Mouse (Mus musculus) ES-E14 (cell line): Measurements from ENCODE around the gene Cd37. TPM values are rescaled to one million over a fixed set of nuclear protein-coding genes. Genes with fewer than 3 reads are reported as not detected.
A peak's percentile ranks its signal among the peaks of the same experiment; 100 is the strongest.

Experiments
- DNase-seq: peaks from one replicate; pipeline ENCODE4 v3.0.0-alpha.2; 2013; ENCODE audit warnings: low read depth, low spot score
- H3K27ac ChIP-seq: 2 replicates; pipeline ENCODE4 v1.5.1; 2012; ENCODE audit warnings: low read depth, mild to moderate bottlenecking, low read length, moderate library complexity, mixed read lengths; ENCODE audit not compliant: poor library complexity, insufficient read depth, severe bottlenecking
- H3K36me3 ChIP-seq: 2 replicates; pipeline ENCODE4 v1.6.1; 2012; ENCODE audit warnings: mild to moderate bottlenecking, low read length, moderate library complexity, mixed read lengths; ENCODE audit not compliant: control insufficient read depth, poor library complexity, insufficient read depth, severe bottlenecking
- H3K4me1 ChIP-seq, 2 experiments: fragments of 150-350 bp in 1 of 2; sonication (generic) in 1 of 2; 2 replicates each; pipeline ENCODE4 v1.6.1; 2012; ENCODE audit warnings: low read length in 2 of 2, mild to moderate bottlenecking in 1 of 2, mixed read lengths in 1 of 2; ENCODE audit not compliant: control insufficient read depth in 2 of 2, insufficient read depth in 2 of 2, poor library complexity in 1 of 2
- H3K4me3 ChIP-seq, 2 experiments: fragments of 150-350 bp in 1 of 2; sonication (generic) in 1 of 2; 2 replicates each; pipeline ENCODE4 v1.5.1; 2012; ENCODE audit warnings: low read length in 2 of 2, low read depth in 1 of 2, mild to moderate bottlenecking in 1 of 2, mixed read lengths in 1 of 2; ENCODE audit not compliant: insufficient read depth in 1 of 2, poor library complexity in 1 of 2, severe bottlenecking in 1 of 2
- H3K9ac ChIP-seq: 2 replicates; pipeline ENCODE4 v1.6.1; 2012; ENCODE audit warnings: low read depth, mild to moderate bottlenecking, low read length, mixed read lengths; ENCODE audit not compliant: poor library complexity, insufficient read depth, severe bottlenecking
- H3K9me3 ChIP-seq: fragments of 150-350 bp; sonication (generic); 2 replicates; pipeline ENCODE4 v1.6.1; 2012; ENCODE audit warnings: low read depth, mild to moderate bottlenecking, low read length; ENCODE audit not compliant: control insufficient read depth, insufficient read depth
- CHD2 ChIP-seq: IDR thresholded peaks from 2 replicates; pipeline ENCODE4 v1.6.1; 2014; ENCODE audit warnings: mild to moderate bottlenecking, low read depth, low read length, inconsistent platforms
- HCFC1 ChIP-seq: IDR thresholded peaks from 2 replicates; pipeline ENCODE4 v1.6.1; 2012; ENCODE audit warnings: low read length, inconsistent platforms, borderline replicate concordance; ENCODE audit not compliant: insufficient read depth
- MAFK ChIP-seq: IDR thresholded peaks from 2 replicates; pipeline ENCODE4 v1.6.1; 2014; ENCODE audit warnings: mild to moderate bottlenecking, low read depth, low read length, inconsistent platforms; ENCODE audit not compliant: insufficient read depth
- ZC3H11A ChIP-seq: IDR thresholded peaks from 2 replicates; pipeline ENCODE4 v1.6.1; 2012; ENCODE audit warnings: low read depth, mild to moderate bottlenecking, inconsistent platforms, low read length, borderline replicate concordance
- ZNF384 ChIP-seq: IDR thresholded peaks from 2 replicates; pipeline ENCODE4 v1.6.1; 2012; ENCODE audit warnings: low read depth, low read length, inconsistent platforms
- in situ Hi-C, 2 experiments: fragments of 600-800 bp; cut with MboI; formaldehyde crosslinking; loops; one replicate each; pipeline ENCODE4 v1.15.1; 2025; ENCODE audit warnings: low sequenced_read_pairs in 2 of 2, inconsistent platforms in 1 of 2; ENCODE audit not compliant: unreplicated experiment in 2 of 2
- total RNA-seq: library from RNA; depleted of rRNA; stranded (reverse); fragments of 300-350 nt; gene quantifications from 2 replicates; pipeline ENCODE4 v1.2.3, GENCODE M21; 2012

Cd37 gene
- total RNA-seq, 1 experiment: 50.8 TPM

GRCm38 (mm10) chr7:45237747-45238699 is 892 bp downstream of the Cd37 start:
- H3K4me3 ChIP-seq: peak overlapping the region; percentile 7 to 53; a peak in 3 of 4 replicates
- in situ Hi-C loops: no loop called here
- peak overlapping the region; percentile 67; the same call in 1 of the 2 replicates for H3K27ac ChIP-seq
- peak overlapping the region; percentile 66; the same call in 1 of the 2 replicates for H3K9ac ChIP-seq
- no peaks in the 10 kb centered on the region for H3K9me3 ChIP-seq
- no peak for DNase-seq
- H3K36me3 ChIP-seq: peaks cover 5% of the 10 kb centered on the region
- no peak for TF ChIP-seq MAFK
- no peak for TF ChIP-seq HCFC1
- H3K4me1 ChIP-seq: peaks cover 17 to 33% of the 10 kb centered on the region in 2 experiments

DNA sequence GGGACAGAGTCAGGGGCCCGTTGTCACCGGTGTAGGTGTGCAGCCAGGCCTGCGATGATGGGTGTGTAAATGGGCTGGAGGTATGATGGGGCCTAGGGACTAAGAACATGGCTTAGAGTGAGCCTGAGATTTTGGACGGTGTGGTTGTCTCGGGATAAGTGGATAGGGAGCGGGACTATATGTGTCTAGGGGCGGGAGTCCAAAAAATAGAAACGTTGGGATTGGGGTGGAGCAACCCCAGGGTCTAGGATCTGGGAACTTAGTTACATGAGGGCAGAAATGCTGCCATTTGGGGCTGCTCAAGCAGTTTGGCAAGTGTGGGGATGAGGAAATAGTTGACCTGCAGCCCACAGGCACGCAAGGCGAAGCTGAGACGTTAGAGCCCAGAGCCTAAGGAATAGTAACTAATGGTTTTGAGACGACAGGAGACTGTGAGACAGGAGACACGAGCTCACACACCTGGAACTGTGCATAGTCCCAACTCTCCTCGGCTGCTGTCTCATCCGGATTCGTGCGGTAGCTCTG is 3.2 kb downstream of the Cd37 start:
- Histone ChIP-seq H3K9me3 (no peaks in the 10 kb centered on the region), H3K9ac (peak overlapping the region; percentile 73), H3K4me1 (peaks cover 13 to 33% of the 10 kb centered on the region in 2 experiments), H3K4me3 (peak overlapping the region; percentile 65 to 73), H3K36me3 (peaks cover 25% of the 10 kb centered on the region), H3K27ac (no peak overlapping the region)
- no peak for DNase-seq
- TF ChIP-seq HCFC1: no peak
- in situ Hi-C loops: no loop called here

GRCm38 (mm10) chr7:45234922-45235571 is 3.9 kb downstream of the Cd37 start:
- no peak overlapping the region; the same call in 1 of the 2 replicates for H3K27ac ChIP-seq
- in situ Hi-C loops: no loop called here

GRCm38 (mm10) chr7:45234333-45234841 is 4.5 kb downstream of the Cd37 start:
- H3K27ac ChIP-seq: no peak overlapping the region
- H3K4me3 ChIP-seq: peak overlapping the region; percentile 65 to 73
- peaks cover 7 to 31% of the 10 kb centered on the region in 2 experiments for H3K4me1 ChIP-seq
- TF ChIP-seq ZNF384 (no peak), ZC3H11A (no peak), MAFK (no peak), HCFC1 (no peak), CHD2 (no peak)
- H3K36me3 ChIP-seq: peaks cover 29% of the 10 kb centered on the region
- in situ Hi-C loops: no loop called here
- DNase-seq: no peak
- H3K9ac ChIP-seq: peak overlapping the region; percentile 65; the same call in 1 of the 2 replicates
- no peaks in the 10 kb centered on the region for H3K9me3 ChIP-seq

More at GRCm38 (mm10) chr7:45234922-45235571, 3.9 kb downstream of the Cd37 start:
- peak overlapping the region; percentile 65 to 73 for H3K4me3 ChIP-seq
- no peaks in the 10 kb centered on the region for H3K9me3 ChIP-seq
- peaks cover 25% of the 10 kb centered on the region for H3K36me3 ChIP-seq
- TF ChIP-seq ZNF384 (no peak), CHD2 (no peak), MAFK (no peak), ZC3H11A (no peak), HCFC1 (no peak)
- peak overlapping the region; percentile 73 for H3K9ac ChIP-seq
- no peak for DNase-seq
- peaks cover 10 to 30% of the 10 kb centered on the region in 2 experiments for H3K4me1 ChIP-seq
